Mouse (Mus musculus): ENCODE measurements around the gene Znrf3.

The Znrf3 gene

DNA sequence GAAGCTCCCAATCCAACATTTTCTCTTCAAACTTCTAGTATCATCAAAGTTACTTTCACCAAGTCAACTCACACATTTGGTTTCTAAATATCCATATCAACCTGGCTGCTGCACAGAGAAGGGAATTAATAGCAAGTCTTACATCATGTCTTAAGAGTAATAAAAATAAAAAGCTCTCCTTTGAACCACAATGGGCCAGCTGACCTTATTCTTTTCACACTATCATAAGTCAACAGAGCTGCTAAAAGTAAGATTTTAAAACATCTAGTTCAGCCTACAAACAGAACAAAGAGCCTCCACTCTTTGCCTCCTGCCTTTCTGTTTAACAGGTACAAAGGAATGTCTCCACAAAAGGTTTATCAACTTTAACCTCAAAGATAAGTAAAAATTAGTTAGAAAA lies 7.7 kb downstream of the Znrf3 start:
- no peak for DNase-seq

DNA sequence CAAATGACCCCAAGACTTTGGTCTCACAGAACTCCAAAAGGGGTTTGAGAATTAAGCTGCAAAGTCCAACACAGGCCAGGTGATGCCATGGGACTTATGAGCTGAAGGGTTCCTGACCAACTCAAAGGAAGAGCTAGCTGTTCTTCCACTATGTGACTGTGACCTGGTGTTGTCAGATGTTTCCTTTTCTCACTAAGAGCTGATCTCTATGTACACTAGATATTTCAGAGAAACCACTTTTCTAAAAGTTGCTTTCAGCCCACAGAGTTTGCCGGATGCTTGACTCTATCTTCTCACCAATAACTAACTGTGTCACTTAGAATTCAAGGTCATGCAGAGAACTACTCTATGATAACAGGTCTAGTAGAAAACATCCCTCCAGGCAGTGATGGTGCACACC lies 9.2 kb downstream of the Znrf3 start:
- no peak for DNase-seq

DNA sequence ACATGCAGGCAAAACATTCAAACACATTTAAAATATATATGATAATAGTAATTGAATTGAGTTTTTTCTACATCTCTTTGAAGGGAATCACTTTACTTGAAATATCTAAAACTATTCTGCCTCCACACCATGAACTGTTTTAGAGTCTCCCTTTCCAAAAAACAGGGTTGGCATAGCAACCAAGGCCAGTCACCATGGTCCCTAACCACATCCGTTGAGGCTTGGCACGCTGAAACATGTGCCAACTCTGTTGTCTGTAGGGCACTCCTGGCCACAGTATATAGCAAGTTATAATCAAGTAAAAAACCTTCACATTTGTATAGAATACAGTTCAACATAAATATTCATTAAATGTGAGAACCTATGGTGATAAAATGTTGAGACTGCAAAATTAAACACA lies 12.3 kb downstream of the Znrf3 start:
- no peak for DNase-seq

DNA sequence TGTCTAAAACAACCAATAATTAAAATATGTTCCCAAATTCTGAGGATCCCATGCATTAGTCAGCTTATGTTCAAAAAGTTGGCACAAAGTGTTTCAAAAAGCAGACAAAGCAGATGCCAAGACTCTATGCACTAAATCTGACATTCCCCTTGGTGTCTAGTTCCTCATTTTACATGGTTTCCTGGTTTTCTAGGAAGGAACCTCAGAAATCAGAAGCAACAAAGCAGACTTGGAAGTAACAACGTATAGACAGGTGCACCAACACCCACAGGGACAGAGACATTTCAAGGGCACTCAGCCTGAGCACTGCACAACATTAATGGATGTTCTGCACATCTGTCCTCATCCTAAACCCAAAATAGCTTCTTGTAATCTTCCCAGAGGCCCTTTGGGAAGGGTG lies 13.8 kb downstream of the Znrf3 start:
- DNase-seq = no peak

DNA sequence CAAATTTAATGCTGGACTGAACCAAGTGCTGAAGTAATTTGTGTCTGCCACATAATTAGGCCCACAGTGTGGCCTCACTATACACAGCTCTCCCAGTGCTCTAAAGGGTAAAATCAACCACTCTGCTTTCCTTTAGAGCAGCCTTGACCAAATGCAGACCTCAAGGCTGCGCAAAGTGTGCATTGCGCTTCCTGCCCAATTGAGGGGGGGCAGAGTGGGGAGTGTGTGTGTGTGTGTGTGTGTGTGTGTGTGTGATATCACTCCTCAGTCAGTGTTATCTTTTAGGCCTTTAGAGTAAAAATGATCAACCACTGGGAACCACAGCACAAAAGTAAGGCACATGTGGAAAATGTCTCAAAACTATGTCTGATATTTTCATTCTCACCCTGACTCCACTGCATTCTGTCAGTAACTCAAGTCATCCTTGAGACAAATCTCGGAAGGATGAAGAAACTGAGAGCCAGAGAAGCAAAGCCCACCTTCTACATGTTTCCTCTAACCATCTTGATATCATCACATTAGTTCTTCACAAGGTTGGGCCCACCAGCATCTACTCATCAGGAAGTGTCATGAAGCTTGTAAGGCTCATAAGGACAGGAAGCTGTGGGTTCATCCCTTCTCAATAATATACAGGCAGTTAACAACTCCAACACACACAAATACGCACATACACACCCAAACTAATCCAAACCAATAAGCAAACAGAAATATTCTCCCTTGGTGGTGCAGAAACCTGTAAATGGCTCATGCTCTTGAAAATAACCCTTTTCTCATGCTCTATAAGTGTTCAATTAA lies 15.1 kb downstream of the Znrf3 start:
- no peak for DNase-seq

DNA sequence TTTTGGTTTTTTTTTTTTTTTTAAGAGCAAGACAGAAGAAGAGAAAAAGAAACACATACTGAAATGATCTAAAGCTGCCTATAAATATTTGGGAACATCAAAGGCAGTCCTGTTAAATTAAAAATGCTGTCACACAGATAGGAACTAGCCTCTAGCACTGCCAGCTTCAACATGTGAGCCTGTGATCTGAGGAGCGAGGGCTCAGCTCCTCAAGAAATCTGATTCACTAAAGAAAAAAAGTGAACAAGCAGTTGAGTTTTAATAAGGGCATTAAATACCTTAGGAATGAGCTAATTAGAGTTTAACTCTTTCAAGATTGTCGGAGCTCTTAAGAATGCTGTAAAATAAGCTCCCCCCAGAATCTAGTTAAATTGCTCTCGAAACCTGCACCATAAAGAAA lies 17.4 kb downstream of the Znrf3 start:
- DNase-seq = no peak

DNA sequence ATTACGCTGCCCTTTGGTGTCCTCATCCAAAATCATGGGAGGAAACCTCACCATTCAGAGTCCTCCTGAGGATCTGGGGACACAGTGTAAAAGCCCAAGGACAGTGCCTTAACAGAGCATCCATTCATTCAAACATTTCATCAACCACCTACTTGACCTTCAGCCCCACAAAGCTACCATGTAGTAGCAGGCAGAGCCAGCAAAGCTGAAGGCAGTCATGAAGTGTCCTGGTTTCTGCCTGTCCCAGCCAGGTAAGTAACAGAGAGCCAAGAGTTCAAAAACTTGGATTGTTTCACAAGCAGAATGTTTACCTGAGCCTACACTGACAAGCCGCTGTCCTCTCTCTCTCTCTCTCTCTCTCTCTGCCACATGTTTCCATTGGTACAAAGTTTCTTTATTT lies 18.3 kb downstream of the Znrf3 start:
- DNase-seq = no peak

DNA sequence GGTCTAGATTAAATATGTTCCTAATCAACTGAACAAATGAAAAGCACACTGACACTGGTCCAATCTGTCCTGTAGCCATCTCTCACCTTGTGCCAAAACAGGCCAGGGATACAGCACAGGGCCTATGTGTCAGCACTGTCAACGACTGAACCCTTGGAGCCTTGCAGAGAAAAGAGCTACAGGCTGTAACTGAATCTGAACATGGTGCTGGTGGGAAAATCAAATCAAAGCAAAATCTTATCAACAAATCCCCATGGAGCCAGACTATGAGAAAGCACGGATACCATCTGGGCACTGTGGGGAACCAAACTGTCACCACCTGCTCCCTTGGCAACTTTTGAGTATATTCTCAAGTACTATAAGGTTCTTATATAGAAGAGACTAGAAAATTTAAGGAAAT lies 19.5 kb downstream of the Znrf3 start:
- peak; percentile 87 for DNase-seq

DNA sequence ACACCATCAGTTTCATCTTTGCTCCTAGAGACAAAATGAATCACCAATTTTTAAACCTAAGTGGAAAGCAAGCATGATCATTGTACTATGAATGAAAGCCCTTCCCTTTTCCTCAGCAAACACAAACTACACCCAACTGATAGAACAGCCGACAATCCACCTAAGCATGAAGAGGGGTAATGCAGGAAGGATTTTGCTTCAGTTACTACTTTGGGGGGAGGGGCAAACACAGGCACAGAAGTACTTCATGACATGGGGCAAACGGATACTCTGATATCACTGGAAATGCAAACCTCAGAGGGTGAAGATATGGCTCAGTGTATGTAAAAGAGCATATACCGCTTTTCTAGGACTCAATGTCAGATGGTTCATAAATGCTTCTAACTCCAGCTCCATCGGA lies 20.5 kb downstream of the Znrf3 start:
- DNase-seq = no peak

DNA sequence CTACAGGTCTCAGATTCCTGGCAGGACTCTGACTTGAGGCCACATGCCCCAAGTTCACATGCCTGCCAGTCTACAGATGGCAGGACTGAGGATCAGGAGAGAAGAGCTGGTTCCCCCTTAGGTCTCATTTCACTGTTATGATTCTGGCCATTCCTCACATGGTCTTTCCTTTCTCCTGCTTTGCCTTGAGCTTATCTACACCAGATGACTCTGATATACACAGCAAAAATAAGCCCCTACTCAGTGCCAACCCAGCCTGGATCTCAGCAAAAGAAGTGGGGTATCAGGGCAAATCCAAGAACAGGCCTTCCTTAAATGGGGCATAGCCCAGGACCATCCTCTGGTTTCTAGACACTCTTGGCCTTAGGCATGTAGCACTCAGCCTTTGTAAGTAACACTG lies 21.6 kb downstream of the Znrf3 start:
- no peak for DNase-seq

DNA sequence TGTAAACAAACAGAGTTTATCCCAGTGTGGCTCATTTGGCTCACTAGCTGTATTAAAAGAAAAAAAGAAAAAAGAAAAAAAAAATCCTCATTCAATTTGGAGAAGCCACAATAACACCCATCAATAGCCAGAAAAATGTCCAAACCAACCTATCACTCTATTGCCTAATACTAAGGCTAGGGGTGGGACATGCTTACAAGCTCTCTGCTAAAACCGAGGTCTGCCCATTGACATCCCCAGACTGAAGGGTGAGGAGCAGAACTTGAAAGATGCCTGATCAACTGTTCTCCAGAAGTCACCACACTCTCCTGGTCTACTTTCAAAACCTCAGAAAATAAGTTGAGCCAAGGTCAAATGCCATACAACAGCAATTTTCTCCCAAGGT lies 22.4 kb downstream of the Znrf3 start:
- DNase-seq = no peak

DNA sequence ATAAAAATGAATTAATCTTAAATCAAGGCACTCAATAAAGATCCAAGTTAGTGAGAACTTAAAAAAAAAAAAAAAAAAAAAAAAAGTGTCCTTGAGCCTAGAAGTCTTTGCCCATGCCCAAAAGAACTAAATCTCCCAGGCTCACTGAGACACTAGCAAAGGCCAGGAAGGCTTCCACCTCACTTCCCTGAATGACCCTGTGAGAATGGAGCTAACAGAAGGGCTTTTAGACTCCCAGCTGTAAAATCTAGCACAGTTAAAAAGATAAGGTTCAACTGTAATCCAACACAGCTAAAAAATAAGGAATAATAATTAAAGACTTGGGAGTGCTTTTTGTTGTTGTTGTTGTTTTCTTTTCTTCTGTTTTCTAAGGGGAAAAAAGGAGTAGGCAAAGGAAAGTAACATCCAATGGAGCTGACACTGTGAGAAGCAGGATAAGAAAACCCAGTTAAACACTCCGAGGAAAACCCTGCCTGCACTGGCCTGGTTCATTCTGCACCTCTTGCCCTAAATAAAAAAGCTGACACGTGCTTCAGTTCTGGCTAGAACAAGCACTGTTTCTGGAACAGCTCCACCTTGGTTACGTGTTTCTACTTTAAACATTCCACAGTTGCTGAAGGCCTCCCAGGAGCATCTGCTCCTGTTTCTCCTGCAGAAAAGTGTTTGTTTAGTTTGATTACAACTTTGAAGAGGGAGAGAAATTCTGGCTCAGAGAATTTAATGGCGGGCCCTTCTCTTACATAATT lies 23.0 kb downstream of the Znrf3 start:
- DNase-seq = peak; percentile 65

DNA sequence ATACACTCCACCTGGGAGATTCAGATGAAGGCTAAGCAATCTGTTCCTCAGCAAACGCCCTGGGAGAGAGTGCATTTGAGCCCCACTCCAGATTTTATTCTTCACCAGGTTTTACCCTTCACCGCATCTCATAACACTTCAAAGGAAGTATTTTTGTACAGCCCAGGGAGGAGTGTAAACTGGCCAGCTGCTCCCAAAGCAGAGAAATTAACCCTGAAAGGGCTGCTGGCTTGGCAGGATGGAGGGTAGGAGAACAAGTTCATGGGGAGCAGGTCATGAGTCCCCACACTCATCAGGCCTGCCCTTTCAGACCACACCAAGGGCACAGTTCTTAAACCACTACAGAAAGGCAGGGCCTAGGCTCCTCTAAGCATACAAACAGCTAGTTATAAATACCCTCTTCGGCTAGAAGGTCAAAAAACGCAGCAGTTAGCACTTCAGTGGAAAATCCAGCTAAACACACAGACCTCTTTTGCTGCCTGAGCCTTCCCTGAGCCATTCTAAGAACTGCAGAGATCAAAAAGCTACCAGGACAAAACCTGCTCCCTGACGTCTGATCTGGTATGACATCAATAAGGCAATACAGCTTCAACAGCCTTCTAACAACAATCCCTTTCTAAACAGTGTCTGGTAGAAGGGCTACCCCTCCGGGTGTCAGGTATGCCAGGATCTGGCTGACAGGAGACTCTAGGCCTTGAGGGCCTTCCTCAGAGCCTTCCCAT lies 28.9 kb downstream of the Znrf3 start:
- DNase-seq = no peak

DNA sequence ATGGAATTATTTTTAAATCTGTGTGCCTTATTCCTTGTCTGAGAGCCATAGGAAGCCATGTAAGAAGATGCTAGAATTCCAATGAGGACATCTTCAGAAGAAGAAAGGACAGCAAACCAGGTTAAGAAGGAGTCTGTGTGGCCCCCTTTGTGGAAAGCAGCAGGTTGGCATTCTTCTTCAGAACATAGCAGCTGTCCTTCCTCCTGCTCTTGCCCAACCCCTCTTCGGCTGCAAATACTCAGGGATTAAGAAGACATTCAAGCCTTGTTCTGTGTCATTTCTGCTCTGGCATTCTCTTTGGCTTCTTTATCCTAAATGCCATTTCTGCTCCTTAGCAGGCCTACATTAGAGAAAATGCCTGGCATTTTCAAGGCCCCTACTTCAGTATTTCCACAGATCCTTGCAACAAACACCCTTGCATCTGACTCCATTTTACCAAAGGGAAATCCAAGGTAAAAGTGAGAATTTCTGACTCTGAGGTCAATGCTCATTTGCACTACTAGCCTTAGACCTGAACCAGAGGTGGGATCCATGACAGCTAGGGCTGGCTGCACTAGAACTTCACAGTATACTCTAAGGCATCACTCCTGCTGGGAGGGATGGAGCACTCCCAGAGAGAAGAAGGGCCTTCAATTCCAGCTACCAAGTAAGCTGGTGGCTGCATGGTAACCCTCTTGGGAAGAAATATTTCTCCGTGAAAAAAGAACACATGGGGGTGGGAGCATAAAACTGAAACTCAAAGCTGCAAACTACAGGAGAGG lies 29.6 kb downstream of the Znrf3 start:
- no peak for DNase-seq

DNA sequence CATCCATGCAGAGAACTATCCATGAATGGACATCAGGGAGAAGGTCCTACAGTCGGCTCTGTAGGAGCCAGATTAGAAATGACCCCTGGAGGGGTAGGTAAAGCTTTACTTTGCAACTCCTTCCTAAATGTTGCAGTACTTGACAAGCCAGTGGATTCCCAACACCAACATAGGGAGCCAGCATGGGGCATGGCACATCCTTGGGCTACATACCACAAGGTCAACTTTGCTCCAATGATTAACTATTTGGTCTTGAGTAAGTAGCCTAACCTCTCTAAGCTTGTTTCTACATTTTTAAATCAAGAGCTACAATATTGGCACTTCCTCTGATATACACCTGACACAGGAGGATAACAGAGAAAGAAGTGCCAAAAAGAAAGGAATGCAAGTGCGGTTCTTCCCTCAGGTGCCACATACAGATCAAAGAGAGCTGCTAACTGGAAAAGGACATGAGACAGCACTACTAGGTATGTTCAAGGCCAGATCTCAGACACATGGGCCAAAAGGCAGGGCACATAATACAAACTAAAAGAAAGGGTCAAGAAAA lies 31.9 kb downstream of the Znrf3 start:
- no peak for DNase-seq

DNA sequence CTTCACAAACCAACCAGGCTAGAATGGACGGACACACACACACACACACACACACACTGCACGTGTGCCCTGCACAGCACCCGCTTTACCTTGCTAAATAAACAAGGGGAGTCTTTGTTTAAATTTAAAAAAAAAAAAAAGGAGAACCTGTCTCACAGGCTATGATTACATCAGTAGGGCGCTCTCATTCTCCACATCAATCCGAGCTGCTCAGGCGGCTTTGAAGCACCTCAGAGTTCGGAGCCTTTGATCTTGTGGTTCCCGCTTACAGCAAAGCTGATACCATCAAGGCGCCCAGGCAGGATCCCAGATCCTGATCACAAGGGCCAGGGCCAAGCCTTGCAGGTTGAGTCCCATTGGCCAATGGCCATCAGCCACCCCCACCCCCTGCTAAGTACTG lies 33.1 kb downstream of the Znrf3 start:
- no peak for DNase-seq

DNA sequence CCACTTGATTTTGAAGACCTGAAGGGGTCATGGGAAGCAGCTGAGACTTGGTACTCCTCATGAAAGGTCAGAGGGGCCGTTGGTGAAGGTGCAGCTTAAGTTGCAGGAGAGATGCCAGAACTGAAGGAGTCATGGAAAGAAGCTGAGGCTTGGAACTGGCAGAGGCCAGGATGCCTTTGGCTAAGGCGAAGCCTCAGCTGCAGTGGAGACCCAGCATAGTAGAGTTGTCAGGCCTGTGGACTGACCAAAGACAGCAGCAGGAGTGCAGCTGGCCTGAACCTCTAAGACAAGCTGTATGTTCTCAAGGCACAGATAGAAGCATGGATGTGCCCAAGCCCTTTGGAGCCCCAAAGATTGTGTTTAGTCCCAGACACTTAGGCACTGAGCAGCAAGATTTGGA lies 40.5 kb downstream of the Znrf3 start:
- DNase-seq = no peak

DNA sequence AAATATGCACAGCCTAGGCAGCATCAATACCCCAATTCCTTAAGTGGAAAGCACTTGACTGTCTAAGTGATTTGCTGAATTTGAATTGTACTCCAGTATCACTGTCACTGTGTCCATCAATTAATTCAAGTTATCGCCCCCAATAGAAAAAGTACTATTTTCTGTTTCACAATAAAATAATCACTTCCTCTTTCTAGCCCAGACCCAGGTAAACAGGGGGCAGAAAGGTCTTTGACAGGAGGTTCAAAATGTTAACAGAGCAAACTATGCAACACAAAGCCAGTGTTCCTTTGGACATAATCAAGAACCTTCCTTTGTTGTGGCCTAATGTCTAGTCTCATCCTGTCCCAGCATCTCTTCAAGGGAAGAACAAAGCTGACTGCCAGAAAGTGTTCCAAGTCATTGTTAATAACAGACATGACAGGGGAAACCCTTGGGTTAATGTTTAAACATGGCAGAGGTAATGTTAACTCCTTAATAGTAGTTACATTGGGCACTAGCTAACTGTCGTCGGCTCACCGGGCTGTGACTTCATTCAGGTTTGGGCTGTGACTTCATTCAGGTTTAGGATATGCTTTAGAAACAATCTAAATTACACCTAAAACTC lies 42.4 kb downstream of the Znrf3 start:
- no peak for DNase-seq

DNA sequence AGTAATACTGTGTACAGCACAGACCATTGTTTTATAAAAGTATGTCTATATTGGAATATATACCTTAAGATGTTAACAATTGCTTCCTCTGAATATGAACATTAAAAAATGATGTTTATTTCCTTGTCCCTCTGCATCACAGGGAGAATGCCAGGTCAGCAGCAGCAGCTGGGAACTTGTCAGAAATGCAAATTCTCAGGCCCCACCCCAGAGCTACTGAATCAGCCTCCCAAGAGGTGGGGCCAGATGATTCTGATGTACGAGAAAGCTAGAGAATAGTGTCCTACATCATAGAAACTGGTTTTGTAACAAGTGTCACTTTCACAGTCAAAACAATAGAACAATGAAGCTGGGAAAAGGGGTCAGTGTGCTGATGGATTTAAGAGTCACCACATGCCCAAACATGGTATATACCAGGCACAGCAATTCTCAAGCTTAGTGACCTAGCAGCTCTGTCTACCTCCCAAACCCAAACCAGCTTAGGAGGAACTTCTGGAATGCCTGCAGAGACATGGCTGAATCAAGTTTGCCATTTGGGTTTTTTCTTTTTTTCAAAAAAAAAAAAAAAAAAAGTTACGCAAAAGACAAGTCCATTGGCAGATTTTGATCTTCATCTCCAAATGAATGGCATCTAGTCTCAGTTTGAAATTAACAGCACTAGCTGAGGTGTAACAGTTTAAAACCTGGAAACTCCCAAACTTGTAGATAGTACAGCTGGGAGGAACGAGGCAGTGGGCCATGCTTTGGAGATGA lies 46.2 kb downstream of the Znrf3 start:
- no peak for DNase-seq

DNA sequence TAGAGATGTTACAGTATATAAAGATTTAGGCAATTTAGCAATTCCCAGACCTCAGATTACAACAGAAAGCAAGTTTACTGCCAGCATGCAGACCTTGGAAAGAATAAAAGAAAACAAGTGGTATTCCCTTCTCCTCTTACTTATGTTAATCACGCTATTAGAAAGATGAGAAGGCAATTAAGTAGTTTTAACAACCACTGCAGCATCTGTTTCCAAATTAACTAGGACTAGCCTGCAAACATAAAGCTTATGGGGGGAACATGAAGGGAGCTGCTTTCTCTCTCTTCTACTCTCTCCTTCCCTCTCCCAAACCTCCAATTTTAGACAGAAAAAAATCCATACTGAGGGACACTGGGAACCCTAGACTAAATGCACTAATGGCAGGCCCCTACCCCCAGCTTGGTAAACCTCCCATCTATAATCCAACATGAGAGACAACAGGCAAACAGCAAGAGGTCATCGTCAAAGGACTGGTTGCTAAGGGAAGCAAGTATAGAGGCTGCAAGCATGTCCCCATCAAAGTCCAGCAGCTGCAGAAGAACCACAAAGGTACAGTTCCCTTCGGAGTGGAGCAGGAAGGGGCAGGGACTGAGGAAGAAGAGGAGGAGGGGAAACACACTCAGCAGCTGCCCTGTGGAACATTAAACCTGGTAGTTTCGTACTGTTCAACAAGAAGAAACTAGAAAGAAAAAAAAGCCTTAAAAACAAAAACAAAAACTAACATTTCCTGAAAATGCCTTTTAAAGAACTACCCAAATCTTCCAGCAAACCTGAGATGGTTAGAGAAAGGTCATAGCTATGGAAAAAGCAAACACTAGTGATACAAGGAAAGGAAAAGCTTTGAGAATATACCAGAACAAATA lies 53.4 kb downstream of the Znrf3 start:
- no peak for DNase-seq

DNA sequence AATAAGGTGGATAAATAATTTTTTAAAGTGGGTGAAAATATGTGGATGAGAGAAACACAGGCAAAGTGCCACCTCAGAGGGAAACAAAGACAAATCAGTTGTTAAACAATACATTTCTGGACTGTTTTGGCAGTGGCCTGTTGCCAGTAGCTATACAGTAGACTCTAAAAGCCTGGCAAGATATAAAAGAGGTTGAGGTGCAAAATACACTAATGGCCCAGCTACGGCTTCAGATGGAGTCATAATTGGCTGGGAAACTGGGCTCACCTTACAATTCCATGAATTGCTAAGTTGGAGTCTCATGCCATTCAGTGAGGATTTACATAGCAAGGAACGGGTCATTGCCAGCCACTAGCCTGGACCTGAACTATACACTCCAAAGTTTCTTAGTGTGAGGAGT lies 62.0 kb downstream of the Znrf3 start:
- DNase-seq = no peak
